Mouse (Mus musculus): Measurements from ENCODE around the gene Pak2.

Pak2 gene

DNA sequence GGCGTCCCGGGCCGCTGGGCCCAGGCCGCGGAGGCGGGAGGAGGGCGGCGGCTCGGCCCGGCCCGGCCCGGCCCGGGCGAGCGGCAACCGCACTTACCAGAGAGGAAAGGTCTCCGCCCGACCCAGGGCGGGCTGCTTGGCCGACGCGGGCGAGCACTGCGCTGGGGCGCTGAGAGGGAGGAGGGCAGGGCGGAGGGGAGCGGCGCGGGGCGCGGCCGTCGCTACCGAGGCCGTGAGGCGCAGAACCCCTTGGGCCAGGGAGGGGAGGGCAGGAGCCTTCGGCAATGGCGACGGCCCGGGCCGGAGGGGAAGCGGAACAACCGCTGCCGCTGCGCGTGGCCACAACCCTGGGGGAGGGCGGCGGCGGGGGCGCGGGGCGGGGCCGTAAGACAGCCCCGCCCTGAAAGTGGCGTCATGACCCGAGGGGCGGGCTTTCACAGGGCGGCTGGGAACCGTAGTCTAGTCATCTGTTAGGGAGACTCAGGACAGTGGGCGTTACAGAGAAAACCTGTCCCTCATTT, at the start of gene Pak2:
Gene Pak2, minus strand, starts transcription at position 352 of the 521 bp plus-strand sequence.
- in situ Hi-C loops (cut with MboI, MseI) = no loop called here

DNA sequence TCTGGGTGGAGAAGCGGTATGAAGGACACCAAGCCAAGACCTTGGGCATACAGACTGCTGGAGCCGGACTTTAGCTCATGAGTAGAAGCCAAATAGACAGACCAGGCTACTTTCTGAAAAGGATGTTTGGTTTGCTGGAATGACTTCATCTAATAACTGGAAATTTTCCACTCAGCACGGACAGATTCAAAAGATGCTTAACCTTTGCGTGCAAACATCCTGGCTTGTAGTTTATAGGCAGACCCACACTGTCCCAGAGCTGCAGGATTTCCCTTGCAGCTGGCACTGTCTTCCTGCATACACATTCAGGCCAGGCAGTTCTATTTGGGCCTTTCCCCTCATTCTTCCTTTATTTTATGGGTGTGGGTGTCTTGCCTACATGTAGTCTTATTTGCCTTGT, 47.9 kb upstream of the Pak2 start:
- in situ Hi-C loops (cut with MboI, MseI) = loop anchor here in 1 of 2 experiments (5.0 kb wide), 1 partner anchor 265 kb away; no protein-coding TSS in a partner anchor

DNA sequence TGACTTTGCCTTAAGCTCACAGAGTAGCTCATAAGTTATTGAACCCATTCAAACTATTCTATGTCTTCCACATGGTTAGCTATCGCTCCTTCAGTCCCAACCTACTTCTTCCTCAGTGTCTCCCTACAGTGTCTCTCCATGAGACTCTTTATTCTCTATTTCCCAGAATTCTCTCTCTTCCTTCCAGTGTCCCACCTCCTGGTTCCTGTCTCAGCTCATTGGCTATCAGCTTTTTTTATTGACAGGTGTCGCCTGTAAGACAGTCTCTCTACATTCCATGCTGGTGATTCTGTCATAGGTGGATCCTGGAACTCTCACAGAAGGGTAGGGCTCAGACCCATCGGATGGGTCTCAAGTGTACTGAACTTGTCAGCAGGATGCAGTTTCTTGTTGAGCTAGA, 46.2 kb upstream of the Pak2 start:
- in situ Hi-C loops (cut with MboI, MseI) = loop anchor here in 1 of 2 experiments (5.0 kb wide), 1 partner anchor 267 kb away; no protein-coding TSS in a partner anchor

DNA sequence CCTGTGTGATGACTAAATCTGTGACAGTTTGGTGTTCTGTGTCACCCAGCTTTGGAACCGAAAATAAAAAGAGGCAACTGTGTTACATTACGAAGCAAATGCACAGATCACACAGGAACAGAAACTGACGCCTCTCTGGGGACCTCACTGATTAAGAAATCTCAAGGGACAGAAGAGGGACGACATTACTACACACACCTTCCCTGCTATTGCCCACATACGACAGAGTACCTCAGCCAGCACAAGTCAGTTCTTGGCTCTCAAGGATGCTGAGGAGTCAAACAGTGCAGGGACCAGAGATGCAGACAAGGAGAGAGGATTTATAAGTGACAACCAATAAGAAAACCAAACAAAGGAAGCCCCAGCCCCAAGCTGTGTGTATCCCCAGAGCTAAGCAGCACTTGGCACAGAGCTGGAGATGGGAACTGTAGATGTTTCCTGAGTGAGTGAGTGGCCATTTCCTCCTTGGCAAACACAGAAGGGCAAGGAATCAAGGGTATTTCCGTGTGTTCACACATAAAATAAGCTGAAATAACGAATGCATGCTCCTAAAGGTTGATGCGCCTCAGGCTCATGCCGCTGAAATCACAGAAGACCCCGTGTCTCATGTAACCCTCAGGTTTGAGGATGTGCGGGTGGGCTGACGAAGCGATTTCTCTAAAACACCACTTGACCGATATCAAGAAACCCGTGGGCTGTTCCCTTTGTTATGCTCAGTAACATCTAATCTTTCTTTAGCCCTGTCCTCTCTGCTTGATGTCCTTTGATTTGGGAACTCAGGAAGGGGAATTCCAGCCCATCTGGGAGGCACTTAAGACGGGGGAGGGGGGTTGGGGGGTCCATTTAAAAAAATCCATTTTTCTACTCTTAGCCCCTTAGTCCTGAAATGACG, 45.5 kb upstream of the Pak2 start:
- in situ Hi-C loops (cut with MboI, MseI) = loop anchor here in 1 of 2 experiments (5.0 kb wide), 1 partner anchor 268 kb away; no protein-coding TSS in a partner anchor

DNA sequence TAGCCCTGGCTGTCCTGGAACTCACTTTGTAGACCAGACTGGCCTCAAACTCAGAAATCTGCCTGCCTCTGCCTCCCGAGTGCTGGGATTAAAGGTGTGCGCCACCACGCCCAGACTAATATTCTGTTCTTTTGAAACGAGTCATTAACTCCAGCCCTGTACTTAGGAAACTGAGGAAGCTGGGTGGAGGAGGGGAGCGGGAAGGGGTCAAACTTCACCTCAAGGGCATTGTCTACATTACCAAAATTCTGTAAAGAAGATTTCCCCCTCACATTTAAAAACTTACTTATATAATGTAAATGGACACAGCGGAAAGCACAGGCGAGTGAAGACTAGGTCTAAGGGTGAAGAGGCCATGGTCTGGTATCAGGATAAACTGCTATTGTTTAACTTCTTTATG, 44.9 kb upstream of the Pak2 start:
- in situ Hi-C loops (cut with MboI, MseI) = no loop called here

DNA sequence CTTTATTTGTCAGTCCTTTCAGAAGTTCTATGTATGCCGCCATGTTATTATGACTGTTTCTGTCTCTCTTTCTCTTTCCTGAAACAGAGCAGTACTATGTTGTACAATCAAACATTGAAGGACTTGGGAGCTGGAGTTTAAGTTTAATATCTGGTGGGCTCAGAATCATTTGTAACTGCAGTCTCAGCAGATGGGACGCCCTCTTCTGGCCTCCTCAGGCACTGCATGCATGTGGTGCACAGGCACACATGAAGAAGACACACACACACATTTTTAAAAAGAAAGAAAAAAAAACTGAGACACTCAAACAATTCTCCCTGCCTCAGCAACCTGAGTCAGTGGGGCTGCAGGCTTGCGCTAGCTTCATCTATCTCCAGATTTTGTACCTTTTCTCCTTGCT, 41.3 kb upstream of the Pak2 start:
- in situ Hi-C loops (cut with MboI, MseI) = no loop called here

- in situ Hi-C loops (cut with MboI, MseI) = loop anchor here in 1 of 2 experiments (5.0 kb wide), 1 partner anchor 86 kb away; no protein-coding TSS in a partner anchor
Observed at GRCm38 (mm10) chr16:32116186-32116585, 37.0 kb upstream of the Pak2 start.

- in situ Hi-C loops (cut with MboI, MseI) = loop anchor here in 1 of 2 experiments (5.0 kb wide), 1 partner anchor 87 kb away; no protein-coding TSS in a partner anchor
Observed at GRCm38 (mm10) chr16:32115781-32116180, 36.6 kb upstream of the Pak2 start.

GRCm38 (mm10) chr16:32114968-32115695, 36.0 kb upstream of the Pak2 start:
- in situ Hi-C loops (cut with MboI, MseI) = loop anchor here (5.0 kb wide), 2 partner anchors 87 to 492 kb away; partner anchors contain the start of gene Tfrc (in 1 of the 2)

GRCm38 (mm10) chr16:32114406-32114805, 35.3 kb upstream of the Pak2 start:
- in situ Hi-C loops (cut with MboI, MseI) = loop anchor here in 1 of 2 experiments (5.0 kb wide), 2 partner anchors 88 to 493 kb away; partner anchors contain the start of gene Tfrc

DNA sequence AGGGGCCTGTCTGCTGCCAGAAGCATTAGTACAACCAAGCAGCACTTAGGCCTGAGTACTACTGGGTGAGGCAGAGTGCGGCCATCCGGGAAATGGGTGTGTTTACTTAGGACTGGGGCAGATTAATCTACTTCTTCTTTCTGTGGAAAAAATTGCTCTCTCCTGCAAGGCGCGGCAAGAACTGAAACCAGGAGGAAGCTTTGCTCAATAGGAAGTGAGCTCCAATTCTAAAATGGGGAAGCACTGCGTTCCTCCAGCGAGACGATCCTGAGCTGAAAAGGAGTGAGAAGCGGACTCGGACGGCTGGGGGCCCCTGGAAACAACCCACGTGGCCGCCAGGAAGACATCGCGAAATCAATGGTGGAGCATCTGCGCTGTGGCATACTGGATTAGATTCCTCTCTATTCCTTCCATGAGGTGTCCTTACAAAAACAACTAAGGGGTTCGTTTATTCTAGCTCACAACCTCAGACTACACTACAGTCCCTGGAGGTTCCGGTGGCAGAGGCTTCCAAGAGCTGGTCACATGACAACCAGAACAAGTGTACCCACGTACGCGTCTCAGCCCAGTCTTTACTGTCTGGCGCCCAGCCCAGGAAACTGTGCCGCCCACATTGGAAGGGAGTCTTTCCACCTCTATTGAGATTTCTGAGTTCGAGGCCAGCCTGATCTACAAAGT, 34.5 kb upstream of the Pak2 start:
- in situ Hi-C loops (cut with MboI, MseI) = loop anchor here in 1 of 2 experiments (5.0 kb wide), 2 partner anchors 89 to 494 kb away; partner anchors contain the start of gene Tfrc

- in situ Hi-C loops (cut with MboI, MseI) = loop anchor here in 1 of 2 experiments (5.0 kb wide), 2 partner anchors 91 to 496 kb away; partner anchors contain the start of gene Tfrc
Observed at GRCm38 (mm10) chr16:32110951-32111699, 32.0 kb upstream of the Pak2 start.

DNA sequence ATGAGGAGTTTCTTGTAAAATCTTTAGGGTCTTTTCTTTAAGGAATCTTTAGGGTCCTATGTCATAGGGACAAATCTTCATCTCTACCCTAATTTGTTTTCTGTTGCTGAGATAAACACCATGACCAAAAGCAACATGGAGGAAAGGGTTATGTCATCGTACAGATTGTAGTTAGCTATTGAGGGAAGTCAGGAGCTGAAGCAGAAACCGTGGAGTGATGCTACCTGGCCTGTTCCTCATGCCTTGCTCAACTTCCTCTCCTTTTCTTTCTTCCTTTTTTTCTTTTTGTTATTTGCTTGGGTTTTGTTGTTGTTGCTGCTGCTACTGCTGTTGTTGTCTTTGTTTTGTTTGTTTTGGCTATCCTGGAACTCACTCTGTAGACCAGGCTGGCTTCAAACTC, 29.4 kb upstream of the Pak2 start:
- in situ Hi-C loops (cut with MboI, MseI) = loop anchor here in 1 of 2 experiments (10.0 kb wide), 1 partner anchor 164 kb away; the partner anchor contains the start of genes 0610012G03Rik and Ncbp2

- in situ Hi-C loops (cut with MboI, MseI) = loop anchor here in 1 of 2 experiments (10.0 kb wide), 1 partner anchor 163 kb away; the partner anchor contains the start of genes 0610012G03Rik and Ncbp2
Observed at GRCm38 (mm10) chr16:32108170-32108569, 29.0 kb upstream of the Pak2 start.

- in situ Hi-C loops (cut with MboI, MseI) = loop anchor here in 1 of 2 experiments (10.0 kb wide), 1 partner anchor 163 kb away; the partner anchor contains the start of genes 0610012G03Rik and Ncbp2
Observed at GRCm38 (mm10) chr16:32107342-32108045, 28.4 kb upstream of the Pak2 start.

GRCm38 (mm10) chr16:32105698-32106097, 26.6 kb upstream of the Pak2 start:
- in situ Hi-C loops (cut with MboI, MseI) = loop anchor here in 1 of 2 experiments (10.0 kb wide), 1 partner anchor 161 kb away; the partner anchor contains the start of genes 0610012G03Rik and Ncbp2

- in situ Hi-C loops (cut with MboI, MseI) = loop anchor here in 1 of 2 experiments (10.0 kb wide), 1 partner anchor 157 kb away; the partner anchor contains the start of genes 0610012G03Rik and Ncbp2
Observed at GRCm38 (mm10) chr16:32102295-32102694, 23.2 kb upstream of the Pak2 start.

- in situ Hi-C loops (cut with MboI, MseI) = loop anchor here in 1 of 2 experiments (5.0 to 10.0 kb wide), 2 partner anchors 47 to 155 kb away; partner anchors contain the start of genes 0610012G03Rik and Ncbp2
Observed at GRCm38 (mm10) chr16:32099638-32100150, 20.6 kb upstream of the Pak2 start, which contains the start of the genes Pigx and Cep19. Pigx (minus strand) TSS chr16:32099740. Cep19 (plus strand) TSS chr16:32099800.
